Mouse (Mus musculus): ENCODE data around the gene Gp1bb.

Gp1bb gene

DNA sequence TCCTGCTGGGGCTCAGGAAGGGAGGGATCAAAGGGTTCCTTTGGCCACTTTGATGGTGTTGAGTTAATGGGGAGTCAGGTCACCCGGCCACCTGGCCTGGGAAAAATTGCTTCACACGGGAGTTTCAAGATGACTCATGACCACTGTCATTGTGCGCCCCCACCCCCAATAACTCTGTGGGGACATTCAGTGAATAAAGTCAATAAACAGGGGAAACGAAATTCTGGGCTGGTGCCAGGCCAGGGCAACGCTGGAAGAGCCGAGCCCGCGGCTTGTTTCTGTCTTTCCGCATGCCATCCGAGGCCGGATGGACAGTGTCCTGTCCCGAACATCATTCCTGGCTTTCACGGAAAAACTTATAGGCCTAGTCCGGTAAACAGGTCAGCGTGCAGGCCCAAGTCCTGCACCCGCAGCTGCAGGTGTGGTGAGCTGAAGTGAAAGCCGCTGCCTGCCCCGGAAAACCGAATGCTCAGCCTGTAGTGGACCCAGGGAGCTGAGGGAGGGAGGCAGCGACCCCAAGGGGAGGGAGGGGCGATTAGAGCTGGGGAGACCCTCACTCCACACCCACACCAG lies 41.1 kb downstream of the Gp1bb start:
- DNase-seq (ENCODE audit: low spot score), result no peak

DNA sequence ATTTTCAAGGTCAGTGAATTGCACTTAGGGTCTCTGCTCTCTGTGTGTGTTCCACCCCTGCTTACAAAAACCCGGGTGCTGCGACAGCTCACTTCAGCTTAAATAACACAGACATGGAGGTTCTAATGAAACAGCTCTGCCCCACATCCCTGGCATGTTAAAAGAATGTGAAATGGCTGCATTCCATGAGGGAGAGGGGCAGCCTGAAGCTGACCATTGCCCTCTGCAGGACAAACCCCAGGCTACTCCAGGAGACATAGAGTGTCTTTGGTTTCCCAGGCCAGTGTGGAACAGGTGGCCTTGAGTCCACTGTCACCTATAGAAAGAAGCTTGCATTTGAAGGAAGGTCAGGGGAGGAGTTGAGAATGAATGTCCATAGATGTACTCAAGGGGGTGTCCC lies 41.8 kb downstream of the Gp1bb start:
- peak; percentile 63 for DNase-seq (ENCODE audit: low spot score)

DNA sequence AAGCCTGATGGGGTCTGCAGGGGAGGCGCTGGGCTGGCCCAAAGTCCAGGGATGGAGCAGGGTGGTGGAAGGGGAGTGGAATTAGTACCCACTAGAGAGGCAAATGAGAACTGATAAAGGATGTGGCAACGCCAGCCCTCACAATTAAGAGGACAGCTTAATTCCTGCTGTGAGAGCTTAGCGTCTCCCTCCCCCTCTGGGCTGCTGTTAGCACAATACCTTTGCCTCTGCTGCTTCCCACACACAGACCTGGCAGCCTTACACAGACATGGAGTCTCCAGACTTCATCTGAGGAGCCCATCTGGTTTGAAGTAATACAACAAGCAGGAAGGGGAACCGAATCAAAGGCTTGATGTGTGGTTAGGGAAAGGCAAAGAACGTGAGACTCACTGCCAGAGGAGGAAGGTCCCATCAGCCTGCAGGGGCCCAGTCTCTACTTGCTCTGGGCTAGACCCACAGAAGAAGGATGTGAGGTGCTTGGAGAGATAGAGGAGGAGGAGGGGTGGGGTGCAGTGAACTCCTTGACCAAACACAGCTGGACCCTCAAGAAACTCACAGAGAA lies 44.5 kb downstream of the Gp1bb start:
- DNase-seq (ENCODE audit: low spot score), result no peak

DNA sequence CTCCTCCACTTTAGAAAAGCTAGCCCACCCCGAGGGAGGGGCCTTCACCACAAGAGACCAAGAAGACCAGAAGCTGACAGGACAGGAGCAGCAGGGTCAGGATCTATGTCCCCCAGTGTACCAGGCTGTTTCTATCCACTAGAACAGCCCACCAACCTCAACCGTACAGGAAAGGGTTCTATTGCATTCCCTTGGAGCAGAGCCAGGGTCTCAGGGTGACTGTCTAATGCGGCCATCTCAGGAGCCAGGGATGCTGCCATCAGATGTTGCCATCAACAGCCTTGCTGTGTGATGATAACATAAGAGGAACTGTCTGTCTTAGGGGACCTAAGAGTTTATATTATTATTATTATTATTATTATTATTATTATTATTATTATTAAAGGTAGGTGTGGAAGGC lies 45.1 kb downstream of the Gp1bb start:
- DNase-seq (ENCODE audit: low spot score), result no peak

DNA sequence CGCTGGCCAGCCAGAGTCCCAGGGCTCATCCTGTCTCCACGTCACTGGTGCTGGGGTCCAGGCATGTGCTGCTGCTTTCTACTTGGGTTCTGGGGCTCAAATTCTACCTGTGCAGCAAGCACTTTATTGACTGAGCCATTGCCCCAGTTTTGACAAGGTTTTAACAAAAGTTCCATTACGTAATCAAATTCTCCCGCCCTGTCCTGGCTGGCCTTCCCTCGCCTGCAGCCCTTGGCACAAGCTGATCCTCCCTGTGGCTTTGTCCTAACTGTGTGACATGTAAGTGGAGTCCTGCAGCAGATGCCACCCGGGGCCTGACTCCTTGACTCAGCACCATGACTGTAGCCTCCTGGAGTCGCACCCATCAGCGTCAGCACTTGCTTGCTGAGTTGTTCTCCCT lies 48.0 kb downstream of the Gp1bb start:
- peak; percentile 67 for DNase-seq (ENCODE audit: low spot score)
